Mouse (Mus musculus): ENCODE data around the gene Med9.

The Med9 gene

DNA sequence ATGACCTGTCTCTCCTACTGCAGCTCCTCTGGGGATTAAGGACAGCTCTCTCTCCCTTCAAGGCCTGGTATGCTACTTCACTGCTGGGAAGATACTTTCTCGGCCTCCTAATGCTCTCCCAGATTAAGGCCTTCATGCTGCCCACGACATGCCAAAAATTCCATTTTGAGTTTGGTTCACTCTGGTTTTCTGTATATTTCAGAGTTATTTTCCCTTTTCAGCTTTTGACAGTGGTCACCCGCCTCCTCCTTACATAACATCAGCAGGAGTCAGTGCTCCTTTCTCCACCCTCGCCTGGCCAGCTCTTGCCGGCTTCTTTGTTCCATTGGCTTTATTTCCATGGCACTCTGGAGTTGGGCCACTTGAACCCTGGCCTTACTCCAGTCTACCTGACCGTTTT lies 56.7 kb downstream of the Med9 start:
- DNase-seq: no peak

GRCm38 (mm10) chr11:60005866-60006265 lies 57.9 kb downstream of the Med9 start:
- DNase-seq: no peak

GRCm38 (mm10) chr11:60009451-60009850 lies 61.4 kb downstream of the Med9 start:
- no peak for DNase-seq

GRCm38 (mm10) chr11:60011516-60011915 lies 63.5 kb downstream of the Med9 start:
- DNase-seq: no peak
